8 mouse cellular contexts compared by ENCODE assay signal in the genomic region with DNA sequence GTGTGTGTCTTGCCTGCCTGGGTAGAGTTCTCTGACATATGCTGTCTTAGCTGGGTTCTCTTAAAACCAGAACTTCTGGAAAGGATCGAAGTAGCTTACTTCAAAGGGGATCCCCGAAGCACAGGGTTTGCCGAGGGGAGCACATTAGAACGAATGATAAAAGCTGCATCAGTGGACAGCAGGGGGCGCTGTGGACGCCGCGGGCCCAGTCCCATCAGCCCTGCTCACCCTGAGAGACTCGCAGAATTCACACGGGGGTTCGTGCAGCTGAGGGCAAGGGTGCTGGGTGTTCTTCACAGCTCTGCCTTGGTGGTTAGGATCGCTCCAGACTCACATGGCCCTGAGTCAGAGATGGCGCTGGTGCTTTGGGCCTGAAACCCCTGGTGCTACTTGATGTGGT.
A peak's percentile ranks its signal among the peaks of the same experiment; 100 is the strongest.
DNase-seq lines count a peak whose midpoint lies in the region; ATAC-seq and TF ChIP-seq lines count a peak whose summit lies in the region.

No protein-coding gene starts in this region.

- DNase-seq in heart, adult 2 months, result peak; percentile 10 to 45
- DNase-seq in heart, embryonic 10.5 days (ENCODE audit: low spot score), result no peak
- no peak for DNase-seq in spleen, adult 2 months (ENCODE audit: low read depth in 1 of 2, low spot score in 2 of 2)
- DNase-seq in spleen, postnatal 14 days (ENCODE audit: low spot score in 2 of 2), result no peak
- no peak for DNase-seq in layer of hippocampus, postnatal 36 days
- no peak for DNase-seq in gastrocnemius, postnatal 36 days

- H3K9ac ChIP-seq in heart, adult 2 months (ENCODE audit: low read depth, low read length), result no peak overlapping the region

- no peaks in the 10 kb centered on the region for H3K9me3 ChIP-seq in heart, embryonic 10.5 days

- peak; percentile 73 for ATAC-seq in megakaryocyte, adult 5-6 weeks (ENCODE audit: poor library complexity, severe bottlenecking)

- H3K4me3 ChIP-seq in heart, adult 2 months, result no peak overlapping the region
- H3K4me3 ChIP-seq in heart, embryonic 10.5 days, result no peak overlapping the region
- no peak overlapping the region for H3K4me3 ChIP-seq in spleen, adult 2 months (ENCODE audit: extremely low read depth, insufficient read depth, insufficient read length)
- no peak overlapping the region for H3K4me3 ChIP-seq in cortical plate, adult 2 months (ENCODE audit: insufficient read depth, low read length)

- TF ChIP-seq POLR2A in heart, adult 2 months (IDR thresholded peaks at IDR 0.05; ENCODE audit: insufficient read depth, low read depth, low read length), result no peak
- TF ChIP-seq POLR2A in spleen, adult 2 months (IDR thresholded peaks at IDR 0.05; ENCODE audit: low read depth, low read length), result no peak
- TF ChIP-seq POLR2A in cortical plate, adult 2 months (IDR thresholded peaks at IDR 0.05; ENCODE audit: extremely low read depth, insufficient read depth, low read length), result no peak

- WGBS in heart, adult 2 months, result 42% methylated on average over 13 of the region's 13 CpGs
- 43% methylated on average over 13 of the region's 13 CpGs for WGBS in heart, embryonic 10.5 days
- 48% methylated on average over 13 of the region's 13 CpGs for WGBS in spleen, adult 2 months

- no peak overlapping the region for H3K27ac ChIP-seq in heart, adult 2 months
- no peak overlapping the region for H3K27ac ChIP-seq in heart, embryonic 10.5 days
- no peak overlapping the region for H3K27ac ChIP-seq in spleen, adult 2 months (ENCODE audit: insufficient read depth, low read length)
- no peak overlapping the region for H3K27ac ChIP-seq in cortical plate, adult 2 months (ENCODE audit: insufficient read depth, low read length)

- H3K79me2 ChIP-seq in heart, adult 2 months (replicated peaks; ENCODE audit: control insufficient read depth, insufficient read depth, low read length), result no peaks in the 10 kb centered on the region

- no peaks in the 10 kb centered on the region for H3K4me1 ChIP-seq in heart, adult 2 months (ENCODE audit: control insufficient read depth, insufficient read depth, low read length)
- H3K4me1 ChIP-seq in heart, embryonic 10.5 days, result no peaks in the 10 kb centered on the region
- no peaks in the 10 kb centered on the region for H3K4me1 ChIP-seq in spleen, adult 2 months (ENCODE audit: control insufficient read depth, insufficient read depth, insufficient read length)
- 0 out of 2 replicates have a peak, but pooled peaks cover 2% of the 10 kb centered on the region for H3K4me1 ChIP-seq in cortical plate, adult 2 months (ENCODE audit: control insufficient read depth, insufficient read depth, low read length)

- no peak for TF ChIP-seq EP300 in heart, adult 2 months (IDR thresholded peaks at IDR 0.05; ENCODE audit: insufficient read depth, low read depth, low read length)

- TF ChIP-seq CTCF in heart, adult 2 months (IDR thresholded peaks at IDR 0.05), result peak; percentile 61
- peak; percentile 46; the same call in 1 of the 2 replicates for TF ChIP-seq CTCF in spleen, adult 2 months (IDR thresholded peaks at IDR 0.05; ENCODE audit: extremely low read depth, insufficient read depth, insufficient read length, insufficient replicate concordance)
- peak; percentile 35; the same call in 1 of the 2 replicates for TF ChIP-seq CTCF in cortical plate, adult 2 months (IDR thresholded peaks at IDR 0.05; ENCODE audit: extremely low read depth, insufficient read depth, low read length)

- H3K36me3 ChIP-seq in heart, adult 2 months (ENCODE audit: control insufficient read depth, insufficient read depth, low read length), result no peaks in the 10 kb centered on the region
- H3K36me3 ChIP-seq in heart, embryonic 10.5 days, result no peaks in the 10 kb centered on the region
- H3K36me3 ChIP-seq in spleen, adult 2 months (ENCODE audit: control insufficient read depth, insufficient read depth, low read length), result no peaks in the 10 kb centered on the region

- intact Hi-C loops in heart, adult 2 months (cut with DNase I), result no loop called here
- intact Hi-C loops in gastrocnemius, postnatal 36 days (cut with DNase I), result no loop called here

- H3K27me3 ChIP-seq in heart, adult 2 months (ENCODE audit: control insufficient read depth, insufficient read depth, low read length), result no peaks in the 10 kb centered on the region
- H3K27me3 ChIP-seq in heart, embryonic 10.5 days (ENCODE audit: insufficient read depth, poor library complexity, severe bottlenecking), result no peaks in the 10 kb centered on the region
- no peaks in the 10 kb centered on the region for H3K27me3 ChIP-seq in spleen, adult 2 months (ENCODE audit: control insufficient read depth, insufficient read depth, low read length)

Comparison
In these comparisons a context has a peak if more than half of its experiments do, and no peak if none do; other contexts are left out.
1. DNase-seq: peak in heart, adult 2 months (2 of 2); none in heart, embryonic 10.5 days (single experiment), spleen, adult 2 months (0 of 2), spleen, postnatal 14 days (0 of 2), layer of hippocampus, postnatal 36 days (0 of 2) and gastrocnemius, postnatal 36 days (0 of 2).
2. Peak in every context shown above with its lines, with median percentiles within 50 percentile points of each other: CTCF ChIP-seq.